Mouse (Mus musculus): ENCODE results near the gene Tspan3.
A peak's percentile ranks its signal among the peaks of the same experiment; 100 is the strongest.

Gene Tspan3

GRCm38 (mm10) chr9:56118091-56118490 lies 47.2 kb downstream of the Tspan3 start:
- DNase-seq (ENCODE audit: extremely low spot score, low spot score): no peak

GRCm38 (mm10) chr9:56108174-56108573 lies 57.1 kb downstream of the Tspan3 start:
- no peak for DNase-seq (ENCODE audit: extremely low spot score, low spot score)

- no peak for DNase-seq (ENCODE audit: extremely low spot score, low spot score)
Observed at GRCm38 (mm10) chr9:56107527-56107926, 57.8 kb downstream of the Tspan3 start.

GRCm38 (mm10) chr9:56106274-56107072 lies 58.8 kb downstream of the Tspan3 start:
- no peak for DNase-seq (ENCODE audit: extremely low spot score, low spot score)

GRCm38 (mm10) chr9:56104921-56105320 lies 60.4 kb downstream of the Tspan3 start:
- no peak for DNase-seq (ENCODE audit: extremely low spot score, low spot score)

- DNase-seq (ENCODE audit: extremely low spot score, low spot score): no peak
Observed at GRCm38 (mm10) chr9:56101022-56101421, 64.3 kb downstream of the Tspan3 start.

GRCm38 (mm10) chr9:56100041-56100522 lies 65.2 kb downstream of the Tspan3 start:
- no peak for DNase-seq (ENCODE audit: extremely low spot score, low spot score)

GRCm38 (mm10) chr9:56097584-56098298 lies 67.5 kb downstream of the Tspan3 start:
- no peak for DNase-seq (ENCODE audit: extremely low spot score, low spot score)

- no peak for DNase-seq (ENCODE audit: extremely low spot score, low spot score)
Observed at GRCm38 (mm10) chr9:56092102-56092501, 73.2 kb downstream of the Tspan3 start.

- DNase-seq (ENCODE audit: extremely low spot score, low spot score): no peak
Observed at GRCm38 (mm10) chr9:56090546-56091225, 74.6 kb downstream of the Tspan3 start.

GRCm38 (mm10) chr9:56089778-56090520 lies 75.3 kb downstream of the Tspan3 start, which contains the start of gene Pstpip1:
Pstpip1 (plus strand) TSS chr9:56089962.
- DNase-seq (ENCODE audit: extremely low spot score, low spot score): peak; percentile 30

- DNase-seq (ENCODE audit: extremely low spot score, low spot score): no peak
Observed at GRCm38 (mm10) chr9:56086524-56086923, 78.8 kb downstream of the Tspan3 start.
